Mouse (Mus musculus): Measurements from ENCODE around the gene Ddx20. TPM values are rescaled to one million over a fixed set of nuclear protein-coding genes. Genes with fewer than 3 reads are reported as not detected.

Ddx20 gene
- polyA plus RNA-seq, 1 experiment from 2014 or later, result 43.3 TPM

DNA sequence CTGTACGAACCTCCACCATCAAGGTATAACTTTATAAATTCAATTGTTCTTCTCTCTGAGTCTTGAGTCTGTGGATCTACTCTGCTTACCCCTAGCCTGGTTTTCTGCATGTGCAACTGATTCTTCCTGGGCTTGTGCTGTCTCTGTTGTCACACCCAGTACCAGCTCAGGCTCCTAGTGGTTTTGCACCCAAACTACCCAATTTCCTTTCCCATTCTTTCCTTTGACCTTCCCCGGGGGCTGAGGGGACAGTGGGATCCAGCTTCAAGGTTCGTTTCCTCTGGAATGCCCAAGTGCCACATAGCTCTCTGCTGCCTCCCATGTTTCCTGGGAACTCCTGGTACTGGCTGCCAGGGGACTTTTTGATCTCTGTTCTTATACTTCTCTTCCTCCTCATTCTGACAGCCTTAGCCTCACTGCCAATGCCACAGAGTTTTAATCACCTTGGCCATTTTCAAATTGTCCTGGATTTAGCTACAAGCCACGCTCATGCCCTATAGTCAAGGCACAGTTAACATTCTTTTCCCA, 20.3 kb downstream of the Ddx20 start:
- ATAC-seq (ENCODE audit: insufficient read depth, low FRiP score, low TSS enrichment) (no peak), DNase-seq (ENCODE audit: low spot score) (no peak)
- no peaks in the 10 kb centered on the region for H3K4me1 ChIP-seq (ENCODE audit: control insufficient read depth, insufficient read depth, low read length)
- whole genome bisulfite sequencing, result 71% methylated on average over 4 of the region's 4 CpGs
- no peaks in the 10 kb centered on the region for H3K9me3 ChIP-seq (ENCODE audit: control insufficient read depth, low read length)
- no peaks in the 10 kb centered on the region for H3K27me3 ChIP-seq (ENCODE audit: control insufficient read depth, insufficient read depth, low read length)
- no peak overlapping the region for H3K9ac ChIP-seq (ENCODE audit: low read length)
- H3K27ac ChIP-seq (ENCODE audit: low read depth, low read length), result no peak overlapping the region
- no peak overlapping the region for H3K4me2 ChIP-seq (ENCODE audit: low read depth)
- H3K36me3 ChIP-seq (ENCODE audit: control insufficient read depth, insufficient read depth, low read length), result no peaks in the 10 kb centered on the region
- H3K4me3 ChIP-seq (ENCODE audit: low read depth, low read length), result no peak overlapping the region

DNA sequence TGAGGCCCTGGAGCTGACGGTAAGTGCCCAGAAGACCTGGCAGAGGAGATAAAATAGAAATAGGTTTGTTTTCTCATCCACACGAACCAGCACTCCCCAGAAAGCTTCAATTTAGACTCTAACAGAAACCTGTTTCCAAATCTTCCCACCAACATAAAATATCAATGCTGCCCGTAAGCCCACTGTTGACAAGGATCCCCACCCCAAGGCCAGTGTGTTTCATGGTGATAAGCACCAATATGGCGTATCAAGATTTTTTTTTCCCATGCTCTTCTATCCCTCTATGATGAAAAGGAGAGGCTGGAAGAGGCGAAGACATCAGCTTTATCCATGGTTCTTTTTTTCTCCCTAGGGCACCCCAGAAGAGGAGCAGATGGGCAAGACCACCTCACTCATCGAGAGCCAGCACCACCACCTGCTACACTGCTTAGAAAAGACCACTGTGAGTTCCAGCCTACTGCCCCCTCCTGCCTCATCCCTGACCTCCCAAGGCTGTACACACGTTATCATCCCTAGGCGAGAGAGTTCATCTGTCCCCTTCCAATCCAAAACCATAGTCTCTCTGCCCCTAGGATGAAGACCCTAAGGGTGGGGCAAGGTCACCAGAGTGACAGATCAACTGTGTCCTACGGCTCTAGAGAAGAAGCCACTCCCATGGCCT, 22.1 kb downstream of the Ddx20 start:
- no peaks in the 10 kb centered on the region for H3K4me1 ChIP-seq (ENCODE audit: control insufficient read depth, insufficient read depth, low read length)
- no peak overlapping the region for H3K4me2 ChIP-seq (ENCODE audit: low read depth)
- H3K27me3 ChIP-seq (ENCODE audit: control insufficient read depth, insufficient read depth, low read length), result no peaks in the 10 kb centered on the region
- H3K9me3 ChIP-seq (ENCODE audit: control insufficient read depth, low read length), result no peaks in the 10 kb centered on the region
- ATAC-seq (ENCODE audit: insufficient read depth, low FRiP score, low TSS enrichment) (no peak), DNase-seq (ENCODE audit: low spot score) (no peak)
- H3K4me3 ChIP-seq (ENCODE audit: low read depth, low read length), result no peak overlapping the region
- H3K36me3 ChIP-seq (ENCODE audit: control insufficient read depth, insufficient read depth, low read length), result no peaks in the 10 kb centered on the region
- no peak overlapping the region for H3K27ac ChIP-seq (ENCODE audit: low read depth, low read length)
- no peak overlapping the region for H3K9ac ChIP-seq (ENCODE audit: low read length)
- 90% methylated on average over 9 of the region's 9 CpGs for WGBS

DNA sequence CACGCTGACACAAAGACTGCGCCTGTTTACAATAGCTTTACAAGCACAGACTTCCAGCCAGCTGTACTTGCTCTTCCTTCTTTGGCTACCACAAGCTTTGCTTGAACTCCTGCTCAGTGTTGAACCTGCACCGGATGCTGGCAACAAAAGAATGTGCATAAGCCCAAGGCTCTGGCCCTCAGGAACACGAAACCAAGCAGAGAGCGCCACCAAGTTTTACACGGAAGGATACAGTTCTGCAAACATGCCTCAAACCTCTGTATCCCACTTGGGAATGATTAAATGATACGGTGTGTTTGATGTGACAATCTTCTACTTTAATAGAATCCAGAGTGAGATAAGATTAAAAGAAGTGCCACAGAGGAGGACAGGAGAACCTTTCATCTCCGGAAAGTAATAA, 24.3 kb downstream of the Ddx20 start:
- DNase-seq (ENCODE audit: low spot score) (no peak), ATAC-seq (ENCODE audit: insufficient read depth, low FRiP score, low TSS enrichment) (no peak)
- WGBS, result 86% methylated on average over 8 of the region's 8 CpGs
- H3K9me3 ChIP-seq (ENCODE audit: control insufficient read depth, low read length), result no peaks in the 10 kb centered on the region
- H3K27ac ChIP-seq (ENCODE audit: low read depth, low read length), result no peak overlapping the region
- no peak overlapping the region for H3K9ac ChIP-seq (ENCODE audit: low read length)
- H3K4me2 ChIP-seq (ENCODE audit: low read depth), result no peak overlapping the region
- no peak overlapping the region for H3K4me3 ChIP-seq (ENCODE audit: low read depth, low read length)
- H3K4me1 ChIP-seq (ENCODE audit: control insufficient read depth, insufficient read depth, low read length), result no peaks in the 10 kb centered on the region
- H3K27me3 ChIP-seq (ENCODE audit: control insufficient read depth, insufficient read depth, low read length), result no peaks in the 10 kb centered on the region
- H3K36me3 ChIP-seq (ENCODE audit: control insufficient read depth, insufficient read depth, low read length), result no peaks in the 10 kb centered on the region

DNA sequence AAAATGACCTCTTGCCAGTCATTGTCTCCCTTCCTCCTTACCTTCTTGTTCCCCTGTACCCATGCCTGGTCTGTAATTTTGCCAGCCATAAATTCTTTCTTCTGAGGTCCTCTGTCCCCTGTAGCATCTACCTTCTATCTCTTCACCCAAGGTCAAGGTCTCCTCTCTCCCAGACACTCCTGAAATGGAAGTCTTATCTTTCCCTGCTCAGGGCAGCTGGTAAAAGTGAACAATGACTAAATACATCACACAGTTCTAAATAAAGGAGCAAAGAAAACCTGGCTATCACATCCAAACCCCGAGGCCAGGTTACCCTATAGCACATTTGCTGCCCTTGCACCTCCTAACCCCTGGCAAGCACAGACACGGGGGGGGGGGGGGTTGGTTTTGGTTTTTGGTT, 26.8 kb downstream of the Ddx20 start:
- H3K27me3 ChIP-seq (ENCODE audit: control insufficient read depth, insufficient read depth, low read length), result no peaks in the 10 kb centered on the region
- no peak overlapping the region for H3K27ac ChIP-seq (ENCODE audit: low read depth, low read length)
- DNase-seq (ENCODE audit: low spot score), result no peak
- 53% methylated on average over 2 of the region's 2 CpGs for WGBS
- no peak overlapping the region for H3K4me3 ChIP-seq (ENCODE audit: low read depth, low read length)
- no peaks in the 10 kb centered on the region for H3K9me3 ChIP-seq (ENCODE audit: control insufficient read depth, low read length)
- no peaks in the 10 kb centered on the region for H3K36me3 ChIP-seq (ENCODE audit: control insufficient read depth, insufficient read depth, low read length)
- no peak overlapping the region for H3K4me2 ChIP-seq (ENCODE audit: low read depth)
- H3K4me1 ChIP-seq (ENCODE audit: control insufficient read depth, insufficient read depth, low read length), result no peaks in the 10 kb centered on the region
- H3K9ac ChIP-seq (ENCODE audit: low read length), result no peak overlapping the region
- ATAC-seq (ENCODE audit: insufficient read depth, low FRiP score, low TSS enrichment), result no peak

DNA sequence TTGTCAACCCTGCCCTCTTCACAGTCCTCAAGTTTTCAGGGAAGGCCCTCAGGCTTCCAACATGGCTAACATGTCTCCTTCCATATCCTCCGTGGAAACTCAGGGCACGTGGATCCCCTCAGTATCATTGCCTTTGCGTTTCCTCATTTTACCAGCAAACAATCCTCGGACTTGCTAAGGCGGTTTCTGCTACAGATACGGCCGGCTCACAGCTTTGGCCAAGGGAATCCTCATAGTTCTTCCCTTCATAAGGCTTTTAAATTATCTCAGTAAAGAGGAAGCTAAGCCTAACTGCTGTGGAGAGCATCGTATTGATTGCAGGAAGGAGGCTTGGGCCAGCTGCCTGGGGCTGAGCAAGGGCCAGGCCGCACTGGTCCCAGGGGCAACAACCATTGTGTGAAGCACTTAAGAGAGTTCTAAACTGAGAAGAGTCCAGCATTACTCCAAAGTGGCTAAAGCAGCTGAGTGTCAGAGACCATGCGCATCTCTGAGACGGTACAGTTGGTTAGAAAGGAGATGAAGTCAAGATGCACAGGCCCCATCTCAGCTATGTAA, 32.3 kb downstream of the Ddx20 start:
- WGBS, result 93% methylated on average over 11 of the region's 11 CpGs
- Histone ChIP-seq H3K9ac (ENCODE audit: low read length) (no peak overlapping the region), H3K27ac (ENCODE audit: low read depth, low read length) (no peak overlapping the region), H3K4me3 (ENCODE audit: low read depth, low read length) (no peak overlapping the region), H3K9me3 (ENCODE audit: control insufficient read depth, low read length) (no peaks in the 10 kb centered on the region), H3K4me2 (ENCODE audit: low read depth) (no peak overlapping the region), H3K27me3 (ENCODE audit: control insufficient read depth, insufficient read depth, low read length) (no peaks in the 10 kb centered on the region), H3K4me1 (ENCODE audit: control insufficient read depth, insufficient read depth, low read length) (no peaks in the 10 kb centered on the region), H3K36me3 (ENCODE audit: control insufficient read depth, insufficient read depth, low read length) (no peaks in the 10 kb centered on the region)
- no peak for ATAC-seq (ENCODE audit: insufficient read depth, low FRiP score, low TSS enrichment)
- no peak for DNase-seq (ENCODE audit: low spot score)

DNA sequence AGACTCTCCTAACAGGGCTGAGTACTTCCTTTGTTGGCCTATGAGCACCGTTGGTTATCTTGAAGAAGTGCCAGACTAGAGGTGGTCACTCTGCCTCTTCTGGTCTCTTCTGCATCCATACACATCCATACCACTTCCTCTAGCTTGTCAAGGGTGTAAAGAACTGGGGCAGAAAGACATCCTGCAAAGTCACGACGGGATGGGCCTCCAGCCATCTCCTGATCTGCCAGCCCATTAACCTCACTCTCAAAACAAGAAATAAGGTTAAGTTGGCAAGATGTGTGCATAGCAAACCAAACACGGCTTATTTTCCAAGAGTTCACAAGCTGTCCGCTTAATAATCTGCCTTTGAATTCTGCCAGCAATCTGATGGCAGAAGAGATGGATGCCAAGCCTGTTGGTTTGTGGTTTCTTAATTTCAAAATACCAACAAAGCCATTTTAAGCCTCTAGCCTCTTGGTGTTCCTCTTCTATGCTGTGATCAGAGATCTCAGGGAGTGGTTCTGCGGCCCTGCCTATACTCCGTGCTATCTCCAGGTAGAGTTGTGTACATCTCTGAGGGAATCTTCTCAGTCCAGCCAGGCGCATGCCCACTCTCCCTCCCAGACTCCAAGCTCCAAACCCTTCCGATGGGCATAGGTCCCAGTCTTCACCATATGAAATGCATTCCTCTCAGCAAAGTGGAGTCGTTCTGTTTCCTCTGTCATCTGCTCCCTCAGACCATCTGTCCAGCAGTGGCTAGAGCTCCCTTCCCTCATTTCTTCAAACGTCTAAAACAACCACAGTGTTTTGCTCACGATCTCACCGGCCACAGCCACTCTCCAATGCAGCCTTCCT, 33.6 kb downstream of the Ddx20 start:
- Histone ChIP-seq H3K27me3 (ENCODE audit: control insufficient read depth, insufficient read depth, low read length) (no peaks in the 10 kb centered on the region), H3K27ac (ENCODE audit: low read depth, low read length) (no peak overlapping the region), H3K36me3 (ENCODE audit: control insufficient read depth, insufficient read depth, low read length) (no peaks in the 10 kb centered on the region), H3K4me2 (ENCODE audit: low read depth) (no peak overlapping the region), H3K4me1 (ENCODE audit: control insufficient read depth, insufficient read depth, low read length) (no peaks in the 10 kb centered on the region), H3K9me3 (ENCODE audit: control insufficient read depth, low read length) (no peaks in the 10 kb centered on the region), H3K9ac (ENCODE audit: low read length) (no peak overlapping the region), H3K4me3 (ENCODE audit: low read depth, low read length) (no peak overlapping the region)
- no peak for ATAC-seq (ENCODE audit: insufficient read depth, low FRiP score, low TSS enrichment)
- 89% methylated on average over 13 of the region's 13 CpGs for WGBS
- DNase-seq (ENCODE audit: low spot score), result no peak

DNA sequence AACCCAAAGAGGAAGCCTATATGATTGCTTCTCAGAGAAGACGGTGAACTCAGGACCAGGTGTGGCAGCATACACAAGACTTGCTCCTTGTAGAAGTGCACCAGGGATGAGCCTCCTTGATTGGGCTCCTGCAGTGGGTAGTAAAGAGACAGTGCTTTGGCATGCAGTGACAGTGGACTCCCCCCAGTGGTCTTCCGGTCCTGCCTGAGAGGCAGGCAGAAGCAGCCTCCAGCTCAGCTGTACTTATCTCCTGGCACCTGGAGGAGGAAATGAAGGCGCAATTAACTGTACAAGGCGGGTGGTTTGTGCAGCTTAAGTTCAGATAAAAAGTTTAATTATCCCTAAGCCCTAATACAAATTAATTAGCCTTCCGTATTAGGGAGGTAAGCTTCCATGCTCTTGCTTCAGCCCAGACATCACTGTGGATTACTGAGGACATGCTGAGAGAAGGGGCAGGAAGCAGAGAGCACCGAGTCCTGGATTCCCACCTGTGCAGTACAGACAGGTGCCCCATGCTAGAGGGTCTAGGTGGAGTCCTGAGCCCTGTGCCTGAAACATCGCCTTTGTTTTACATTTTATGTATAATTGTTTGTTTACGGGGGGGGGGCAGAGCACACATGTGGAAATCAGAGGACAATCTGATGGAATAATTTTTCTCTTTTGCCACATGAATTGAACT, 38.3 kb downstream of the Ddx20 start:
- Histone ChIP-seq H3K27me3 (ENCODE audit: control insufficient read depth, insufficient read depth, low read length) (no peaks in the 10 kb centered on the region), H3K9ac (ENCODE audit: low read length) (no peak overlapping the region), H3K4me2 (ENCODE audit: low read depth) (no peak overlapping the region), H3K4me3 (ENCODE audit: low read depth, low read length) (no peak overlapping the region), H3K4me1 (ENCODE audit: control insufficient read depth, insufficient read depth, low read length) (no peaks in the 10 kb centered on the region), H3K9me3 (ENCODE audit: control insufficient read depth, low read length) (no peaks in the 10 kb centered on the region), H3K36me3 (ENCODE audit: control insufficient read depth, insufficient read depth, low read length) (no peaks in the 10 kb centered on the region), H3K27ac (ENCODE audit: low read depth, low read length) (no peak overlapping the region)
- WGBS, result 80% methylated on average over 8 of the region's 8 CpGs
- ATAC-seq (ENCODE audit: insufficient read depth, low FRiP score, low TSS enrichment), result no peak
- DNase-seq (ENCODE audit: low spot score), result no peak

DNA sequence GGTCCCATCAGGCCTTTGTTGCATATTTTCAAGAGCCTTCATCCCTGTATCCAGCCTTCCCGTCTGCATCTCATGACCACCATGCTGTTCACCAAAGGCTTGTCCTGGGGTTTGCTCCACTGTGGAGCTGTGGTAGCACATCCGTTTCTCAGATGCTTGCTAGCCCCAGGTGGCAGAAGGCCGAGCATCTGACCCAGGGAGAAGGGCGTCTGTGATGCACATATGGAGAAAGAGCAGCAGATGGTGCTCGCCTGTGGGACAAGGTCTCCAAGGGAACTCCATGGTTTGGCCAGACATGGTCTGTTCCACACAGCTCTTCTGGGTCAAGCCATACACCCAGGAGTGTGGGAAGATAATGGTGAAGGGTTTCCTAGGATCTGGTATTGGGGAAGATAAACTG, 43.8 kb downstream of the Ddx20 start:
- WGBS, result 77% methylated on average over 5 of the region's 5 CpGs
- H3K4me3 ChIP-seq (ENCODE audit: low read depth, low read length), result no peak overlapping the region
- no peak overlapping the region for H3K9ac ChIP-seq (ENCODE audit: low read length)
- no peak overlapping the region for H3K27ac ChIP-seq (ENCODE audit: low read depth, low read length)
- no peaks in the 10 kb centered on the region for H3K36me3 ChIP-seq (ENCODE audit: control insufficient read depth, insufficient read depth, low read length)
- no peaks in the 10 kb centered on the region for H3K9me3 ChIP-seq (ENCODE audit: control insufficient read depth, low read length)
- H3K4me2 ChIP-seq (ENCODE audit: low read depth), result no peak overlapping the region
- no peaks in the 10 kb centered on the region for H3K4me1 ChIP-seq (ENCODE audit: control insufficient read depth, insufficient read depth, low read length)
- no peak for ATAC-seq (ENCODE audit: insufficient read depth, low FRiP score, low TSS enrichment)
- no peak for DNase-seq (ENCODE audit: low spot score)
- no peaks in the 10 kb centered on the region for H3K27me3 ChIP-seq (ENCODE audit: control insufficient read depth, insufficient read depth, low read length)

All from neural tube, embryonic 11.5 days (tissue).